Mouse (Mus musculus) lung, adult 2 months (tissue): ENCODE measurements at regions not wholly inside any gene's neighbourhood (a gene's known extent, or its start where the extent isn't known, plus 50 kb on each side); places are given as distances from the start of the nearest gene placed in this dataset.

ENCODE experiments used
- CTCF ChIP-seq: fragments of 200-500 bp; IDR thresholded peaks from 2 replicates; pipeline ENCODE4 v1.5.1; 2011; ENCODE audit warnings: mild to moderate bottlenecking, low read length, control low read depth; ENCODE audit not compliant: insufficient read depth
- POLR2A ChIP-seq: fragments of 200-500 bp; IDR thresholded peaks from 2 replicates; pipeline ENCODE4 v1.6.1; 2011; ENCODE audit warnings: low read depth, mild to moderate bottlenecking, control low read depth, low read length, borderline replicate concordance; ENCODE audit errors: extremely low read depth

- no peak for TF ChIP-seq CTCF
- TF ChIP-seq POLR2A, result no peak
Measured at GRCm38 (mm10) chr7:115084711-115085380, 341.4 kb downstream of the Insc start.
